Mouse (Mus musculus) megakaryocyte, embryonic 14.5 days (primary cell): ENCODE data around the gene Hcfc2.

Source experiments
- FLI1 ChIP-seq: IDR thresholded peaks from 2 replicates; pipeline ENCODE4 v1.6.1; 2012; ENCODE audit warnings: low read length, inconsistent platforms, mixed read lengths
- GATA1 ChIP-seq: IDR thresholded peaks from 3 replicates; pipeline ENCODE4 v1.6.1; 2012; ENCODE audit warnings: mixed read lengths, low read length, inconsistent platforms, borderline replicate concordance

DNA sequence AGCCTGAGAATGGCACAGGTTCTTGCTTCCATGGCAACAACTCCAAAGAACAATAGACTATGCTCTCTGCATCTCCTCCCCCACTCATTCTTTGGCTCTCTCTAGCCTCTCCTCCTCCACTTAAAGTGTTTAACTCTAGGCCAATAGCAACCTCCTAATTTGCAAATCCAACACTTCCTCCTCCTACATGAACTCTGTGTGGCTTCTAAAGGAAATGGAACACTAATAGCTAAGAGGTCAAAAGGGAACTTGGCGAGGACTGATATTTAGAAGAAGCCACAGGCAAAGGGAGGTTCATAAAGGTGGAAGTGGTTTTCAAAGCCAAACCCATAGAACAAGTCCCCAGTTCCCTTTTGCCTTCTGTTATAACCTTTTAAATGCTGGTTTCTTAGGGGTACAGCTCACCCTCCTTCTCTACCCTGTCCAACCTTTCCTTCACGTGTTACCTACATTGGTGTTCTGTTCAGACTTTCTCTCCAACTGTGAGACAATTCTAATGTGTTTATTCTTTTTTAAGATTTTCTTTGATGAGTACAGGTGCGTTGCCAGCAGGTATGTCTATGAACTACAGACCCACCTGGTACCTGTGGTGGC is 1.4 kb downstream of the Hcfc2 start:
- no peak for TF ChIP-seq GATA1
- no peak for TF ChIP-seq FLI1
